Comparison of ENCODE assay signal across 11 mouse cellular contexts in genomic region chr8:22013034-22013707, GRCm38 (mm10). TPM values are rescaled to one million over a fixed set of nuclear protein-coding genes. Genes with fewer than 3 reads are reported as not detected.
DNase-seq lines count a peak whose midpoint lies in the region; ATAC-seq and TF ChIP-seq lines count a peak whose summit lies in the region.
"Had no signal": no experiment of that assay in that cellular context is flagged by ENCODE, and none has a peak within 500 bp of the region (broad histone marks: within the 10 kb centered on the region; RNA-seq: fewer than 3 reads in every experiment).

No protein-coding gene starts in this region.

- TF ChIP-seq CTCF in CH12.LX (conservative IDR thresholded peaks at IDR 0.05 in 1 of 2, IDR thresholded peaks at IDR 0.05 in 1 of 2; ENCODE audit: low read depth in 2 of 2, low read length in 2 of 2) = no peak

- no peaks in the 10 kb centered on the region for H3K9me3 ChIP-seq in hindbrain, embryonic 12.5 days (replicated peaks)
- H3K9me3 ChIP-seq in hindbrain, embryonic 14.5 days (ENCODE audit: control insufficient read depth, low read length) = no peaks in the 10 kb centered on the region
- no peaks in the 10 kb centered on the region for H3K9me3 ChIP-seq in CH12.LX (replicated peaks; ENCODE audit: low read length)
- no peaks in the 10 kb centered on the region for H3K9me3 ChIP-seq in embryonic facial prominence, embryonic 13.5 days
- no peaks in the 10 kb centered on the region for H3K9me3 ChIP-seq in megakaryocyte, embryonic 14.5 days

- no peak for DNase-seq in hindbrain, embryonic 14.5 days (ENCODE audit: low spot score)
- DNase-seq in CH12.LX (ENCODE audit: extremely low read depth) = peak; percentile 22
- no peak for DNase-seq in layer of hippocampus, adult 18-20 months (ENCODE audit: low spot score in 2 of 2)
- DNase-seq in adrenal gland, postnatal 14 days = no peak
- DNase-seq in gastrocnemius, adult 8-10 months (ENCODE audit: low spot score in 2 of 2) = no peak
- DNase-seq: liver had no signal

- H3K4me3 ChIP-seq in hindbrain, embryonic 12.5 days = no peak overlapping the region
- no peak overlapping the region for H3K4me3 ChIP-seq in hindbrain, embryonic 14.5 days (replicated peaks; ENCODE audit: low read length)
- H3K4me3 ChIP-seq in CH12.LX (replicated peaks in 1 of 3; ENCODE audit: low read depth in 2 of 3, low read length in 2 of 3, poor library complexity in 1 of 3) = peak overlapping the region; percentile 45 to 66 (median 47)
- H3K4me3 ChIP-seq in embryonic facial prominence, embryonic 13.5 days = peak overlapping the region; percentile 13
- H3K4me3 ChIP-seq in megakaryocyte, embryonic 14.5 days (replicated peaks) = peak overlapping the region; percentile 82

- TF ChIP-seq EP300 in CH12.LX (IDR thresholded peaks at IDR 0.05; ENCODE audit: low read length) = no peak

- TF ChIP-seq POLR2A in CH12.LX (IDR thresholded peaks at IDR 0.05; ENCODE audit: low read depth, low read length) = peak; percentile 78

- H3K9ac ChIP-seq in hindbrain, embryonic 12.5 days = no peak overlapping the region
- H3K9ac ChIP-seq in hindbrain, embryonic 14.5 days = no peak overlapping the region
- H3K9ac ChIP-seq in CH12.LX (ENCODE audit: insufficient read depth, low read depth) = peak overlapping the region; percentile 4; the same call in 1 of the 2 replicates
- H3K9ac ChIP-seq in embryonic facial prominence, embryonic 13.5 days = no peak overlapping the region

- H3K79me2 ChIP-seq in CH12.LX (replicated peaks; ENCODE audit: control insufficient read depth, extremely low read depth, insufficient read depth, poor library complexity, severe bottlenecking) = no peaks in the 10 kb centered on the region

- no peaks in the 10 kb centered on the region for H3K4me1 ChIP-seq in hindbrain, embryonic 12.5 days
- H3K4me1 ChIP-seq in hindbrain, embryonic 14.5 days (replicated peaks; ENCODE audit: control insufficient read depth, insufficient read depth, low read length) = no peaks in the 10 kb centered on the region
- peaks cover 9 to 15% of the 10 kb centered on the region in 2 experiments for H3K4me1 ChIP-seq in CH12.LX (ENCODE audit: control insufficient read depth in 1 of 2, insufficient read depth in 2 of 2)
- no peaks in the 10 kb centered on the region for H3K4me1 ChIP-seq in embryonic facial prominence, embryonic 13.5 days
- H3K4me1 ChIP-seq in megakaryocyte, embryonic 14.5 days = no peaks in the 10 kb centered on the region

- no peaks in the 10 kb centered on the region for H3K27me3 ChIP-seq in hindbrain, embryonic 12.5 days
- H3K27me3 ChIP-seq in hindbrain, embryonic 14.5 days (ENCODE audit: control insufficient read depth, insufficient read depth, low read length) = no peaks in the 10 kb centered on the region
- no peaks in the 10 kb centered on the region for H3K27me3 ChIP-seq in CH12.LX (replicated peaks)
- no peaks in the 10 kb centered on the region for H3K27me3 ChIP-seq in embryonic facial prominence, embryonic 13.5 days
- H3K27me3 ChIP-seq in megakaryocyte, embryonic 14.5 days (replicated peaks) = no peaks in the 10 kb centered on the region

- H3K27ac ChIP-seq in hindbrain, embryonic 12.5 days = no peak overlapping the region
- H3K27ac ChIP-seq in hindbrain, embryonic 14.5 days = no peak overlapping the region
- no peak overlapping the region for H3K27ac ChIP-seq in CH12.LX (ENCODE audit: insufficient read depth, low read depth)
- no peak overlapping the region for H3K27ac ChIP-seq in embryonic facial prominence, embryonic 13.5 days

- dilution Hi-C loops in CH12.LX (cut with MboI; ENCODE audit: extremely low pct_ligation_motif_present, extremely low pct_unique_long_range_greater_than_20kb, low sequenced_read_pairs) = no loop called here

- ATAC-seq in hindbrain, embryonic 12.5 days (ENCODE audit: low FRiP score) = peak; percentile 42; the same call in 1 of the 2 replicates
- no peak for ATAC-seq in hindbrain, embryonic 14.5 days (ENCODE audit: low FRiP score)
- peak; percentile 72; the same call in 1 of the 2 replicates for ATAC-seq in embryonic facial prominence, embryonic 13.5 days (ENCODE audit: insufficient number of reproducible peaks, insufficient read depth, low FRiP score, low TSS enrichment, low read depth)
- ATAC-seq: inflammation-experienced regulatory T-cells, adult 6 months had no signal

- 81% methylated on average over 24 of the region's 24 CpGs for WGBS in hindbrain, embryonic 12.5 days
- WGBS in hindbrain, embryonic 14.5 days = 86% methylated on average over 24 of the region's 24 CpGs
- 58% methylated on average over 24 of the region's 24 CpGs for WGBS in embryonic facial prominence, embryonic 13.5 days

- no peak for TF ChIP-seq RAD21 in CH12.LX (IDR thresholded peaks at IDR 0.05; ENCODE audit: low read depth, low read length)

- in situ Hi-C loops in CH12.LX (cut with MboI; ENCODE audit: low pct_ligation_motif_present, low pct_unique_long_range_greater_than_20kb, low sequenced_read_pairs) = no loop called here

- no peaks in the 10 kb centered on the region for H3K36me3 ChIP-seq in hindbrain, embryonic 12.5 days
- H3K36me3 ChIP-seq in hindbrain, embryonic 14.5 days (replicated peaks; ENCODE audit: control insufficient read depth, insufficient read depth) = no peaks in the 10 kb centered on the region
- H3K36me3 ChIP-seq in CH12.LX (replicated peaks in 1 of 2; ENCODE audit: control insufficient read depth in 1 of 2, insufficient read depth in 1 of 2, low read length in 1 of 2) = peaks cover 3% of the 10 kb centered on the region in 2 experiments
- no peaks in the 10 kb centered on the region for H3K36me3 ChIP-seq in embryonic facial prominence, embryonic 13.5 days
- H3K36me3 ChIP-seq in megakaryocyte, embryonic 14.5 days (replicated peaks; ENCODE audit: low read length) = no peaks in the 10 kb centered on the region

- H3K4me2 ChIP-seq in hindbrain, embryonic 12.5 days (replicated peaks) = no peak overlapping the region
- H3K4me2 ChIP-seq in hindbrain, embryonic 14.5 days (replicated peaks) = no peak overlapping the region
- peak overlapping the region; percentile 78 for H3K4me2 ChIP-seq in CH12.LX (ENCODE audit: insufficient read depth, low read depth, poor library complexity, severe bottlenecking)
- H3K4me2 ChIP-seq in embryonic facial prominence, embryonic 13.5 days = peak overlapping the region; percentile 34

TF ChIP-seq in CH12.LX, 34 proteins besides CTCF, POLR2A, EP300 and RAD21 (continues in another document):
- TF ChIP-seq TCF12 (IDR thresholded peaks at IDR 0.05; ENCODE audit: low read depth, low read length) (peak; percentile 49; the same call in 1 of the 2 replicates), MYC (IDR thresholded peaks at IDR 0.05; ENCODE audit: low read depth, low read length) (peak; percentile 82)

RNA-seq across cellular contexts. Expression of gene Ccdc70, which starts 43.6 kb away (rescaled TPM):
- polyA plus RNA-seq in hindbrain, embryonic 12.5 days (2016; fragmentation: Nextera tagmentation; extraction: Ambion mirVana) = not detected in 2 replicates
- not detected in 2 replicates for polyA plus RNA-seq in hindbrain, embryonic 14.5 days (2014; fragmentation: Nextera tagmentation; extraction: Ambion mirVana)
- not detected in 2 replicates for total RNA-seq in CH12.LX (2012; rRNA removed)
- not detected in 2 replicates for total RNA-seq in CH12.LX (2014; rRNA removed)
- not detected in 2 replicates for polyA plus RNA-seq in CH12.LX (2012; ENCODE audit: insufficient read length, low read depth)
- not detected in 2 replicates for polyA plus RNA-seq in embryonic facial prominence, embryonic 13.5 days (2015; fragmentation: Nextera tagmentation; extraction: Ambion mirVana)
- 4.5 TPM in 1 of 2 replicates, not detected in the other for polyA plus RNA-seq in megakaryocyte, embryonic 14.5 days (2012; ENCODE audit: insufficient read depth, low replicate concordance)
- not detected for total RNA-seq in layer of hippocampus, adult 18-20 months (2021)
- not detected in 2 replicates for total RNA-seq in adrenal gland, postnatal 14 days (2021)
- not detected for total RNA-seq in gastrocnemius, adult 8-10 months (2022)
- polyA plus RNA-seq: frontal cortex, adult 2 months; inflammation-experienced regulatory T-cells, adult 6 months had no signal

RNA-seq across cellular contexts. Expression of gene Atp7b, which starts 46.9 kb away (rescaled TPM):
- polyA plus RNA-seq in hindbrain, embryonic 12.5 days (2016; fragmentation: Nextera tagmentation; extraction: Ambion mirVana) = 1.7 and 1.9 TPM in 2 replicates
- polyA plus RNA-seq in hindbrain, embryonic 14.5 days (2014; fragmentation: Nextera tagmentation; extraction: Ambion mirVana) = 1.9 and 2.0 TPM in 2 replicates
- 2.9 and 3.1 TPM in 2 replicates for total RNA-seq in CH12.LX (2012; rRNA removed)
- 0.47 and 0.51 TPM in 2 replicates for total RNA-seq in CH12.LX (2014; rRNA removed)
- 1.2 and 1.5 TPM in 2 replicates for polyA plus RNA-seq in CH12.LX (2012; ENCODE audit: insufficient read length, low read depth)
- polyA plus RNA-seq in embryonic facial prominence, embryonic 13.5 days (2015; fragmentation: Nextera tagmentation; extraction: Ambion mirVana) = 0.55 and 0.96 TPM in 2 replicates
- 0.08 TPM in 1 of 2 replicates, not detected in the other for polyA plus RNA-seq in megakaryocyte, embryonic 14.5 days (2012; ENCODE audit: insufficient read depth, low replicate concordance)
- total RNA-seq in layer of hippocampus, adult 18-20 months (2021) = 1 to 10 TPM; 1.4 to 1.6 TPM
- total RNA-seq in adrenal gland, postnatal 14 days (2021) = 2.2 and 3.0 TPM in 2 replicates
- total RNA-seq in gastrocnemius, adult 8-10 months (2022) = under 1 TPM in 1 of 4 experiments, not detected in 3; 0.05 TPM

RNA-seq across cellular contexts. Expression of gene Alg11, which starts 47.4 kb away (rescaled TPM):
- polyA plus RNA-seq in hindbrain, embryonic 12.5 days (2016; fragmentation: Nextera tagmentation; extraction: Ambion mirVana) = 32.3 and 38.0 TPM in 2 replicates
- polyA plus RNA-seq in hindbrain, embryonic 14.5 days (2014; fragmentation: Nextera tagmentation; extraction: Ambion mirVana) = 34.1 and 41.6 TPM in 2 replicates
- total RNA-seq in CH12.LX (2012; rRNA removed) (13.7 and 14.3 TPM in 2 replicates), CH12.LX (2014; rRNA removed) (14.3 and 16.1 TPM in 2 replicates)
- 10.9 and 11.9 TPM in 2 replicates for polyA plus RNA-seq in CH12.LX (2012; ENCODE audit: insufficient read length, low read depth)
- polyA plus RNA-seq in embryonic facial prominence, embryonic 13.5 days (2015; fragmentation: Nextera tagmentation; extraction: Ambion mirVana) = 39.1 and 40.8 TPM in 2 replicates
- 0.22 TPM in 1 of 2 replicates, not detected in the other for polyA plus RNA-seq in megakaryocyte, embryonic 14.5 days (2012; ENCODE audit: insufficient read depth, low replicate concordance)
- total RNA-seq in layer of hippocampus, adult 18-20 months (2021) = 10 to 100 TPM; 38.3 to 40.5 TPM
- 34.3 and 34.6 TPM in 2 replicates for total RNA-seq in adrenal gland, postnatal 14 days (2021)
- total RNA-seq in gastrocnemius, adult 8-10 months (2022) = 1 to 10 TPM; 6.9 to 9.2 (median 7.9) TPM

RNA-seq across cellular contexts. Expression of gene Fam90a1a, which starts 54.7 kb away (rescaled TPM):
- not detected in 2 replicates for polyA plus RNA-seq in hindbrain, embryonic 12.5 days (2016; fragmentation: Nextera tagmentation; extraction: Ambion mirVana)
- not detected in 2 replicates for polyA plus RNA-seq in hindbrain, embryonic 14.5 days (2014; fragmentation: Nextera tagmentation; extraction: Ambion mirVana)
- total RNA-seq in CH12.LX (2012; rRNA removed) (not detected in 2 replicates), CH12.LX (2014; rRNA removed) (not detected in 2 replicates)
- not detected in 2 replicates for polyA plus RNA-seq in CH12.LX (2012; ENCODE audit: insufficient read length, low read depth)
- not detected in 2 replicates for polyA plus RNA-seq in embryonic facial prominence, embryonic 13.5 days (2015; fragmentation: Nextera tagmentation; extraction: Ambion mirVana)
- polyA plus RNA-seq in megakaryocyte, embryonic 14.5 days (2012; ENCODE audit: insufficient read depth, low replicate concordance) = not detected in 2 replicates
- total RNA-seq in layer of hippocampus, adult 18-20 months (2021) = not detected
- not detected in 2 replicates for total RNA-seq in adrenal gland, postnatal 14 days (2021)
- not detected for total RNA-seq in gastrocnemius, adult 8-10 months (2022)
- polyA plus RNA-seq: frontal cortex, adult 2 months; inflammation-experienced regulatory T-cells, adult 6 months had no signal

Comparison
In these comparisons a context has a peak if more than half of its experiments do, and no peak if none do; other contexts are left out.
1. H3K4me2 ChIP-seq: peak in CH12.LX (single experiment) and embryonic facial prominence, embryonic 13.5 days (single experiment); none in hindbrain, embryonic 12.5 days (single experiment) and hindbrain, embryonic 14.5 days (single experiment).
2. H3K4me3 ChIP-seq: peak in CH12.LX (3 of 3), embryonic facial prominence, embryonic 13.5 days (single experiment) and megakaryocyte, embryonic 14.5 days (single experiment); none in hindbrain, embryonic 12.5 days (single experiment) and hindbrain, embryonic 14.5 days (single experiment).